Mouse (Mus musculus) kidney, adult 11 months (tissue): ENCODE results near the gene Rnf38.

Experiments
- DNase-seq: peaks from one replicate; pipeline ENCODE4 v3.0.0; 2022

Rnf38 gene

DNA sequence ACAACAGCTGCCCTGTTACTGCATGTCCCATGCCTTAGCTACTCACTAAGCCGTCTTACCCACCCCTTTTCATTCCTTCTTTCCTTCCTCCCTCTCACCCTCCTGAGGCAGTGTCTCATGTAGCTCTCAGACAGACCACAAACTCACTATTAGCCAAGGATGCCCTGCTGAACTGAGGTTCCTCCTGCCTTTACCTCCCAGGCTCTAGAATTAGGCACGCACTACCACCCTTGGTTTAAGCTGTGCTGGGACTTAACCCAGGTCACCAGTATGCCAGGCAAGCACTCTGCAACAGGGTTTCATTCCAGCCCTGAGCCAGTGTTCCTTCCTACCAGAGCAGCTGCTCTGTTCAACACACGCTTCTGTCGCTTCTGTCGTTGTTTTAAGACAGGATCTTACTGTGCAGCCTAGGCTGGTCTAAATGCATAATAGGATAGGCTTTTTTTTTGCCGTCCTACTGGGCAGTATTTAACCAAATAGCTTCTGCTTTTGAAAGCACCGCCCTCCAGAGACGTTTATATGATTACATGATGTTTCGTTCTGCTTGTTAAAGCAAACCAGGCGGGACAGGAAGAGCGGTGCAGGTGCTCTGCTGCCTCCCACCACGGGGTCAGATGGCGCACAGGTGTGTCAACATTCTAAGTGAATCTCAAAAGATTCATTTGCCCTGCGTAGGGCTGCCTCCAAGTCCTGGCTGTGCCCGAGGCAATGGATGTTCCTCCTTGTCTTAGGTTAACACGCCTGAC is 120.0 kb downstream of the Rnf38 start:
- no peak for DNase-seq

GRCm38 (mm10) chr4:44112741-44113140 is 120.8 kb downstream of the Rnf38 start:
- no peak for DNase-seq

GRCm38 (mm10) chr4:44110771-44111170 is 122.8 kb downstream of the Rnf38 start:
- DNase-seq = no peak

DNA sequence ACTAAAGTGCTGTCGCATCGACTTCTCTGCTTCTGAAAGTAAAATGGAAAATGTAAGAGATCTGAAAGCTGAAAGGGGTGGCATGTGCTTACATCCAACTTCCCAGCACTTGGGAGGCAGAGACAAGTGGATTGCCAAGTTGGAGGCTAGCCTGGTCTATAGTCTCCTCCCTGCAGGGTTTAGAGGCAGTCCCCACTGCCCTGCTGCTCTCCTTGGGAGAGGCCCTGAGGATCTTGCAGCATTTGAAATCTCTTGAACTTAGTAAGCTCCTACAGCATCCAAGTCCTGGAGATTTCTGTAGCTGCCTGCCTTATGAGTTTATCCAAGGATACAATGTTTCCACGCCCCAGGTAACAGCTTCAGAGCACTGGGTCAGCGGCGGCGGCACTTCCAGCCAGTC is 125.3 kb downstream of the Rnf38 start:
- DNase-seq = no peak

- peak; percentile 50 for DNase-seq
Measured at GRCm38 (mm10) chr4:44107339-44107738, 126.2 kb downstream of the Rnf38 start.

DNA sequence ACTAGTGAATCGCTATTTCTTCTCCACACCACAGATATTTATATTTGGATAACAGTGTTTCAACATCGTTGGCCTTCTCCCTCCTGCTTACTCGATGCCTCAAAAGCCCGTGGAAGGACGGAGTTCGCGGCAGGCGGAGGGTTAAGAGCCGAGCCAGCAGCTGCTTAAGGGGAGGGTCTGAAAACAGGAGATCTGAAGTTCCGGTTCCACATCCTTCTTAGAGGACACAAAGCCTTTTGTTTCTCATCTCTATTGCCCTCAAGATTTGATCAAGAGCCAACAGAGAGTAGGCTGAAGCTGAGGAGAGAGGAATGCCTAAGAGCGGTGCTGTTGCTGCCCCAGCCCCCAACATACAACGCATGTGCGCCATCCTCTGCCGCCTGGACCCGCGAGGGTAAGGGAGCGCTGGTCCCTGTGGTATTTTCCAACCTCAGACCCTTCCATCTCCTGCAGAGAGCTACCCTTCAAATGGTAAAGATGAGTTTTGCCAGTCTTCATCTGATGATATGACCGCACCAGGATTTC is 127.2 kb downstream of the Rnf38 start:
- no peak for DNase-seq

GRCm38 (mm10) chr4:44104195-44104917 is 129.2 kb downstream of the Rnf38 start:
- no peak for DNase-seq

GRCm38 (mm10) chr4:44103620-44104019 is 130.0 kb downstream of the Rnf38 start:
- no peak for DNase-seq

DNA sequence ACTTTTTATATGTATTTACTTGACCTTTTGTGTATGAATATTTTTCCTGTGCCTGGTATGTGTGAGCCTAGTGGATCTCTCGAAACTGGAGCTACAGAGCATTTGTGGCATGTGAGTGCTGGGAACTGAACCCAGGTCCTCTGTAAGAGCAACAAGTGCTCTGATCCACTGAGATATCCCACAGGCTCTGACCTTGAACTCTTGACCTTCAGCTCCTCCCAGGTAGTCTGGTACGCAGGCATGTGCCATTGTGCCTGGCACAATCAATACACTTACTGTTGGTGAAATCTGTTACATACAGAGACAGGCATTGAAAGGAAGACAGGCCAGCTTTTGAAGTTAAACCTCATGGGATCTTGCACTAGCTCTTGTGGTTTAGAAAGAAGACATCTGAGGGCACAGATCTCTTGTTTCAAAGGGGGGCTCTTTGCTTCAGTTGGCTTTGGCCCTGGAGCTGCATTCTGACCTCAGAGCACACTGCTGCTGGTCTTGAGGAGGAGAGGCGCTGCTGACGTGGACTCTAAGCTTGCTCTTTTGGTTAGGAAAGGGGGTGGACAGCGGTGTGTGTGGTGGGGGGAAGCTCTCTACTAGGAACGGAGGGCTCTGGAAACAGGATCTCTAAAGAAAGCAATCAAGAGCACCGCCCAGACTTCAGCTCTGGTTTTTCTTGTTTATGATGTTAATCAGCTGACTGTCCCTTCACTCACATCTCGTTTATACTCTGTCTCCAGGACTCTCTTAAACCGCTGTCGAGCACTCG is 135.8 kb downstream of the Rnf38 start:
- DNase-seq = no peak

GRCm38 (mm10) chr4:44094475-44094874 is 139.1 kb downstream of the Rnf38 start:
- DNase-seq = no peak

GRCm38 (mm10) chr4:44092359-44092758 is 141.2 kb downstream of the Rnf38 start:
- DNase-seq = no peak

GRCm38 (mm10) chr4:44085566-44085965 is 148.0 kb downstream of the Rnf38 start:
- no peak for DNase-seq

DNA sequence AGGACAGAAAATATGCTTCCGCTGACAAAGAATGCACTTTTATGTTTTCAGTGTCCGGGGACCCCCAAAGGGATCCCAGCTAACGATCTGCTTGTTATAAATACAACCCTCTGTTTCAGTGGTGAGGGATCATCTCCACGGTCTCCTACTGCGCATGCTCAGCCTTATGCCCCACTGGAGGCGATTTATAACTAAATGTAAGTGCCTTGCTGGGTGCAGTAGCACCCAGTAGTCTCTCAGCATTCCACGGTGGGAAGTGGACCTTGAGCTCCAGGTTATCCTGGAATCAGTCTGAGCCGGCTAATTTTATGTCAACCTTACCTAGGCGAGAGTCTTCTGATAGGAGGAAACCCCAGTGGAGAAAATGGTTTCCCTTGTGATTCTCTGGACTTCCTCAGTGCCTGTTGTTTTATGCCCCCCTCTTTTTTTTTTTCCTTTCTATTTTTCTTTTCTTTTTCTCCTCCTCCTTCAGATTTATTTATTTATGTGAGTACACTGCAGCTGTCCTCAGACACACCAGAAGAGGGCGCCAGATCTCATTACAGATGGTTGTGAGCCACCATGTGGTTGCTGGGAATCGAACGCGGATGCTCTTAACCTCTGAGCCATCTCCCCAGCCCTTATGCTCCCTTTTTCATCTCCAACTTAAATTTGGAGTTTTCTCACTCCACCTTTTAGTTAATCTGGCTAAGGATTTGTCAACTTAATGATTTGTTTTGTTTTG is 148.8 kb downstream of the Rnf38 start:
- no peak for DNase-seq

GRCm38 (mm10) chr4:44083945-44084344 is 149.6 kb downstream of the Rnf38 start, which contains the start of gene Gne:
Gene Gne, minus strand, starts transcription at chr4:44084177.
- peak; percentile 47 for DNase-seq

DNA sequence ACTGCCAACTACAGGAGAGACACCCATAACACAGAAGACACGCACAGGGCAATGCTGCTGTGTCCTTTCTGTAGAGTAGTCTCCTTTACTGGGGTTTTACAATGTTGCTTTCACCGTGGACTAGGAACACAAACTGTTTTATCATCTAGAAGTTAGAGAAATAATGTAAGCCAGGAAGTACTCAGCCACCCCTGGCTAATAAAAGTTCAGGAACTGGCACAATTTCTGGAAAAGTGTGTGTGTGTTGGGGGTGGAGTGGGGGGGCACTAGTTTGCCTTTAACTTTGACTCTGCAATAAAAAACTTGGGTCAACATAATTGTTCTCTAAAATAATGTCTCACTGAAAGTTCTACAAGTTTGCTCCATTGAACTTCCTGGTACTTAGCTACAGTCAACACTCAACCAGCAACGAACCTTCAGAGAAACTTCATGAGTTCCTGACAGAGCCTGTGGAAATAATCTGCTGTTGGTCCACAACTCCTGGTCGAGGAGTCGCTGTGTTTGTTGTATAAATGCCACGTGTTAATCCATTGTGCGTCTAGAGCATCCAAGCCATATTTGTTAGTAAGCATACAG is 155.1 kb downstream of the Rnf38 start:
- DNase-seq = no peak
